Mouse (Mus musculus) MEL (cell line): Measurements from ENCODE around the gene Xpot. TPM values are rescaled to one million over a fixed set of nuclear protein-coding genes. Genes with fewer than 3 reads are reported as not detected.

Experiments used
- DNase-seq: peaks from one replicate; pipeline ENCODE4 v3.0.0; 2011; ENCODE audit warnings: low read depth, low spot score
- H3K27ac ChIP-seq: 2 replicates; pipeline ENCODE4 v1.5.1; 2012; ENCODE audit warnings: low read depth, mild to moderate bottlenecking, control low read depth, low read length, moderate library complexity; ENCODE audit not compliant: control insufficient read depth
- H3K27me3 ChIP-seq, 2 experiments: fragments of 150-350 bp in 1 of 2; sonication (generic) in 1 of 2; 2 replicates each; pipeline ENCODE4 v1.6.1; 2012; ENCODE audit warnings: low read length in 2 of 2, mild to moderate bottlenecking in 2 of 2, improper control_type of control experiment in 1 of 2, moderate library complexity in 1 of 2; ENCODE audit not compliant: insufficient read depth in 2 of 2, control insufficient read depth in 1 of 2
- H3K36me3 ChIP-seq, 2 experiments: 2 replicates each; pipeline ENCODE4 v1.6.1; 2012 to 2014; ENCODE audit warnings: low read length in 2 of 2, improper control_type of control experiment in 1 of 2, inconsistent platforms in 1 of 2, mild to moderate bottlenecking in 1 of 2; ENCODE audit not compliant: insufficient read depth in 2 of 2, control insufficient read depth in 1 of 2
- H3K4me1 ChIP-seq, 2 experiments: fragments of 150-350 bp in 1 of 2; sonication (generic) in 1 of 2; 2 replicates each; pipeline ENCODE4 v1.6.1; 2012; ENCODE audit warnings: low read length in 2 of 2, improper control_type of control experiment in 1 of 2, mild to moderate bottlenecking in 1 of 2; ENCODE audit not compliant: insufficient read depth in 2 of 2, control insufficient read depth in 1 of 2
- H3K4me3 ChIP-seq, 2 experiments: fragments of 150-350 bp in 1 of 2; sonication (generic) in 1 of 2; 2 replicates each; pipeline ENCODE4 v1.5.1; 2012; ENCODE audit warnings: low read depth in 2 of 2, low read length in 2 of 2, mild to moderate bottlenecking in 2 of 2, moderate library complexity in 2 of 2, control low read depth in 1 of 2, improper control_type of control experiment in 1 of 2; ENCODE audit not compliant: control insufficient read depth in 1 of 2, insufficient read depth in 1 of 2
- H3K79me2 ChIP-seq: 2 replicates; pipeline ENCODE4 v1.6.1; 2012; ENCODE audit warnings: mild to moderate bottlenecking, low read length, moderate library complexity; ENCODE audit not compliant: control insufficient read depth, poor library complexity, insufficient read depth
- H3K9ac ChIP-seq: 2 replicates; pipeline ENCODE4 v1.6.1; 2012; ENCODE audit warnings: low read depth, mild to moderate bottlenecking, control low read depth, low read length, moderate library complexity; ENCODE audit not compliant: control insufficient read depth, poor library complexity, severe bottlenecking
- H3K9me3 ChIP-seq: fragments of 150-350 bp; sonication (generic); replicated peaks from 2 replicates; pipeline ENCODE4 v1.6.1; 2012; ENCODE audit warnings: mild to moderate bottlenecking, low read length, improper control_type of control experiment, moderate library complexity; ENCODE audit not compliant: insufficient read depth
- BHLHE40 ChIP-seq: IDR thresholded peaks from 2 replicates; pipeline ENCODE4 v1.6.1; 2012; ENCODE audit warnings: low read depth, mild to moderate bottlenecking, inconsistent platforms, low read length, improper control_type of control experiment, borderline replicate concordance
- CHD2 ChIP-seq: IDR thresholded peaks from 2 replicates; pipeline ENCODE4 v1.6.1; 2011; ENCODE audit warnings: low read length, improper control_type of control experiment
- CTCF ChIP-seq, 3 experiments: IDR thresholded peaks in 2 of 3; conservative IDR thresholded peaks in 1 of 3; 2 replicates each; pipeline ENCODE4 v1.5.1; 2011 to 2012; ENCODE audit warnings: low read length in 3 of 3, low read depth in 2 of 3, mild to moderate bottlenecking in 2 of 3, improper control_type of control experiment in 1 of 3, inconsistent platforms in 1 of 3, mixed read lengths in 1 of 3, moderate library complexity in 1 of 3; ENCODE audit not compliant: control insufficient read depth in 1 of 3, insufficient read depth in 1 of 3, poor library complexity in 1 of 3, severe bottlenecking in 1 of 3
- ELF1 ChIP-seq: IDR thresholded peaks from 2 replicates; pipeline ENCODE4 v1.6.1; 2014; ENCODE audit warnings: low read depth, mild to moderate bottlenecking, inconsistent platforms, low read length, improper control_type of control experiment, moderate library complexity
- ETS1 ChIP-seq: IDR thresholded peaks from 2 replicates; pipeline ENCODE4 v1.6.1; 2012; ENCODE audit warnings: low read depth, mild to moderate bottlenecking, inconsistent platforms, low read length, improper control_type of control experiment, moderate library complexity
- GABPA ChIP-seq: IDR thresholded peaks from 2 replicates; pipeline ENCODE4 v1.6.1; 2012; ENCODE audit warnings: low read depth, mild to moderate bottlenecking, inconsistent platforms, low read length, improper control_type of control experiment, moderate library complexity
- GATA1 ChIP-seq: IDR thresholded peaks from 2 replicates; pipeline ENCODE4 v1.6.1; 2011; ENCODE audit warnings: low read depth, low read length, improper control_type of control experiment
- MAZ ChIP-seq: IDR thresholded peaks from 2 replicates; pipeline ENCODE4 v1.6.1; 2012; ENCODE audit warnings: low read depth, mild to moderate bottlenecking, inconsistent platforms, low read length, improper control_type of control experiment
- MYB ChIP-seq: IDR thresholded peaks from 2 replicates; pipeline ENCODE4 v1.6.1; 2011; ENCODE audit warnings: mild to moderate bottlenecking, low read depth, low read length, improper control_type of control experiment
- MYC ChIP-seq: IDR thresholded peaks from 2 replicates; pipeline ENCODE4 v1.6.1; 2011; ENCODE audit warnings: low read depth, mild to moderate bottlenecking, low read length, improper control_type of control experiment, moderate library complexity
- POLR2AphosphoS2 ChIP-seq: IDR thresholded peaks from 2 replicates; pipeline ENCODE4 v1.6.1; 2011; ENCODE audit warnings: low read length, improper control_type of control experiment
- SMC3 ChIP-seq: IDR thresholded peaks from 2 replicates; pipeline ENCODE4 v1.6.1; 2011; ENCODE audit warnings: low read depth, low read length, improper control_type of control experiment
- TAL1 ChIP-seq: IDR thresholded peaks from 2 replicates; pipeline ENCODE4 v1.6.1; 2012; ENCODE audit warnings: mild to moderate bottlenecking, inconsistent platforms, low read length, moderate library complexity, mixed read lengths
- TCF12 ChIP-seq: IDR thresholded peaks from 2 replicates; pipeline ENCODE4 v1.6.1; 2014; ENCODE audit warnings: low read depth, mild to moderate bottlenecking, inconsistent platforms, low read length, improper control_type of control experiment, moderate library complexity
- ZC3H11A ChIP-seq: IDR thresholded peaks from 2 replicates; pipeline ENCODE4 v1.6.1; 2012; ENCODE audit warnings: low read depth, mild to moderate bottlenecking, inconsistent platforms, low read length, improper control_type of control experiment
- ZMIZ1 ChIP-seq: IDR thresholded peaks from 2 replicates; pipeline ENCODE4 v1.6.1; 2012; ENCODE audit warnings: low read depth, mild to moderate bottlenecking, inconsistent platforms, low read length, improper control_type of control experiment, moderate library complexity
- ZNF384 ChIP-seq: IDR thresholded peaks from 2 replicates; pipeline ENCODE4 v1.6.1; 2012; ENCODE audit warnings: low read depth, mild to moderate bottlenecking, inconsistent platforms, low read length, improper control_type of control experiment
- polyA plus RNA-seq, 2 experiments: library from polyadenylated mRNA; stranded (reverse) in 1 of 2; unstranded in 1 of 2; fragments of >175 nt in 1 of 2; fragments of >200 nt in 1 of 2; gene quantifications; 2 replicates each; pipeline versions ENCODE4 v1.2.1 to v1.2.4; 2012; ENCODE audit warnings: low replicate concordance in 2 of 2, low read depth in 1 of 2; ENCODE audit not compliant: insufficient read length in 2 of 2, insufficient read depth in 1 of 2, missing spikeins in 1 of 2
- total RNA-seq: library from RNA; depleted of rRNA; stranded (reverse); fragments of 300-350 nt; gene quantifications from 2 replicates; pipeline ENCODE4 v1.2.3, GENCODE M21; 2012

Xpot gene
- total and polyA plus RNA-seq, 3 experiments = 122 to 304 (median 154) TPM

- H3K79me2 ChIP-seq = no peaks in the 10 kb centered on the region
- H3K36me3 ChIP-seq = peaks cover 0 to 2% of the 10 kb centered on the region in 2 experiments; a peak in 1 of 4 replicates
- no peaks in the 10 kb centered on the region for H3K27me3 ChIP-seq
- no peak for DNase-seq
- no peak for TF ChIP-seq ZC3H11A
- no peak for TF ChIP-seq MYB
- no peak for TF ChIP-seq CTCF (IDR thresholded peaks at IDR 0.05 in 2 of 3, conservative IDR thresholded peaks at IDR 0.05 in 1 of 3; ENCODE audit: control insufficient read depth in 1 of 3, insufficient read depth in 1 of 3, low read depth in 2 of 3, low read length in 3 of 3, poor library complexity in 1 of 3, severe bottlenecking in 1 of 3)
- TF ChIP-seq ZMIZ1 = no peak
- TF ChIP-seq CHD2 = no peak
- no peak for TF ChIP-seq GABPA
- TF ChIP-seq POLR2AphosphoS2 = no peak
- TF ChIP-seq ETS1 = no peak
- TF ChIP-seq GATA1 = no peak
- TF ChIP-seq MAZ = no peak
- TF ChIP-seq TCF12 = no peak
- no peaks in the 10 kb centered on the region for H3K9me3 ChIP-seq
- no peak overlapping the region for H3K9ac ChIP-seq
- H3K4me3 ChIP-seq = no peak overlapping the region
- no peaks in the 10 kb centered on the region for H3K4me1 ChIP-seq
- H3K27ac ChIP-seq = no peak overlapping the region
Measured at GRCm38 (mm10) chr10:121571511-121572147, 54.5 kb downstream of the Xpot start.

- Histone ChIP-seq H3K27me3 (no peaks in the 10 kb centered on the region), H3K79me2 (no peaks in the 10 kb centered on the region), H3K36me3 (peaks cover 0 to 2% of the 10 kb centered on the region in 2 experiments; a peak in 1 of 4 replicates), H3K9ac (no peak overlapping the region), H3K4me1 (no peaks in the 10 kb centered on the region), H3K27ac (no peak overlapping the region), H3K4me3 (no peak overlapping the region), H3K9me3 (no peaks in the 10 kb centered on the region)
- no peak for DNase-seq
- TF ChIP-seq ELF1 = no peak
- TF ChIP-seq SMC3 = no peak
- TF ChIP-seq ZNF384 = no peak
- TF ChIP-seq ZMIZ1 = no peak
- no peak for TF ChIP-seq TAL1
- TF ChIP-seq BHLHE40 = no peak
- TF ChIP-seq CTCF (IDR thresholded peaks at IDR 0.05 in 2 of 3, conservative IDR thresholded peaks at IDR 0.05 in 1 of 3; ENCODE audit: control insufficient read depth in 1 of 3, insufficient read depth in 1 of 3, low read depth in 2 of 3, low read length in 3 of 3, poor library complexity in 1 of 3, severe bottlenecking in 1 of 3) = no peak
- no peak for TF ChIP-seq MYC
Measured at GRCm38 (mm10) chr10:121571031-121571430, 55.1 kb downstream of the Xpot start.
